Mouse (Mus musculus) right cerebral cortex, postnatal 25 days (tissue): ENCODE results near the gene St5.

ENCODE experiments used
- DNase-seq: peaks from one replicate; pipeline ENCODE4 v3.0.0; 2022

Gene St5

DNA sequence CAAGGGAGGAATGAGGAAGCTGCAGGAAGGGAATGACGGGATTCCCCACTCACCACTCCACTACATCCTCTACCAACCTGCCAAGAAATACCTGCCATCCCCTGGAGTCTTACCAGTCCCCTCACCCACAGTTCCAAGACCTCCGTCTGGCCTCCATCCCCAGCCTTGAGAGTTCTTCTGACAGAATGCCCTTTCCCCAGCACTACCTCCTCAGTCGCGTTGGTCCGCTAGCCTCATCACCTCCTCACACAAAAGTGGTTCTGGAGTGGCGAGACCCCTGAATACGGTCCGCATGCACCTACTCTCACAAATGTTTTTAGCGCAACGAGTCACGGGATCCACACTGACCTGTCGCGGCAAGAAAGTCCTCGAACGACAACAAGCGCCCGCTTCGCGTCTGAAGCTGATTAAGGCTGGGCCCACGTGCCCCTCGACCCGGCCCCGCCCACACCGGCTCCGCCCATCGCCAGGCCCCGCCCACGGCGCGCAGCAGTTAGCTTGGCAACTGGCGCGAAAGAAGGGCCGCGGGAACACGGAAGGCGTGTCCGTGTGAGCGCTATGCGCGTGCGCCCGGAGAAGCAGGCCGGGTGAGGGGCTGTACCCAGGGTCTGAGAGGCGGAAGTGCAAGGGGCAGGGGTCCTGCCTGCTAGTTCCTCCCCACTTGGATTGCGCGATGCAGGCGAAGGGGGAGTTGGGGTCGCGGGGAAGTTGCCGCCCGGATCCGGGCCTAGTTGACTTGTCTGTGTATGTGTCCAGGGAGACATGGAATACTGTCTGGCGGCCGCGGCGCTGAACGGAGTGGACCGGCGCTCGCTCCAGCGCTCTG lies at the start of gene St5, which contains the start of gene Akip1:
Gene St5 (minus strand): TSS at position 416 of the 826 bp plus-strand sequence.
Gene Akip1 (plus strand): TSS at position 501 of the 826 bp plus-strand sequence.
- DNase-seq: peak; percentile 91

- peak; percentile 88 for DNase-seq
Measured at GRCm38 (mm10) chr7:109752008-109752925, 48.9 kb upstream of the St5 start, which contains the start of gene Tmem9b. Gene Tmem9b, minus strand, starts transcription at chr7:109752875.

- DNase-seq: no peak
Measured at GRCm38 (mm10) chr7:109751427-109752007, 48.1 kb upstream of the St5 start.

GRCm38 (mm10) chr7:109747747-109748146 lies 44.3 kb upstream of the St5 start:
- no peak for DNase-seq

GRCm38 (mm10) chr7:109741703-109742102 lies 38.3 kb upstream of the St5 start:
- DNase-seq: no peak

GRCm38 (mm10) chr7:109741060-109741459 lies 37.7 kb upstream of the St5 start:
- no peak for DNase-seq

- no peak for DNase-seq
Measured at GRCm38 (mm10) chr7:109739822-109740370, 36.5 kb upstream of the St5 start.

DNA sequence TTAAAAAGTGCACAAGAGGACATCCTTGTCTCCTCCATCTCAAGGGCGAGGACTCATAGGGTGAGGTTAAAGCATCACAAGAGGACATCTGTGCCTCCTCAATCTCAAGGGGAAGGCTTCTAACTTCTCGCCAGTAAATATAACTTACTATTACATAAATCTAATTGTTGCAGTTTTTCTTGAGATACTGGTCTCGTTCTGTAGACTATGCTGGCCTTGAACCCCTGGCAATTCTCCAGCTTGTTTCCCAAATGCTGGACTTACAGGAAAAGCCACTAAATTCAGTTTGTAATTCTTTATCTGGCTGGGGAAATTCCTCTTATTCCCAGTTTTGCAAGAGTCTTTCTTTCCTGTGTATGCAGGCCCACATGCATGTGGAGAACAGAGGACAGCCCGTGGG lies 31.4 kb upstream of the St5 start:
- DNase-seq: no peak

DNA sequence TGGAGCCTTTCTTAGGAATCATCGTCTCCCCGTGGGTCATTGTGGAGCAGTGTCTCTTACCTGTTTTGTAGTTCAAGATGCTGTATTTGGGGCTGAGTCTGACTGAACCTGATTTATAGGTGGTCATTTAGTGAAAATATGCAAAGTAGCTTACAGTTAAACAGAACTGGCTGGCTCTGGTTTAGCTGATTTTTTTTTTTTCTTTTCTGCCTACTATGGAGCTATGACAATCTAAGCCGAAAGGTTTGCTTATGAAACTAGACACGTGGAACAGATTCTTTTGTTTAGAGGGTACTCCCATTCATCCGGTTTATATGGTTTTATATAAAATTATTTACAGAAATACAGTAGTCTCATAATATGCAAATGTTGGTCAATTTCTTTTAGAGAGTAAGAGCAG lies 28.2 kb upstream of the St5 start, which contains the start of gene Ascl3:
Gene Ascl3 (minus strand): TSS at position 101 of the 400 bp plus-strand sequence.
- DNase-seq: no peak

DNA sequence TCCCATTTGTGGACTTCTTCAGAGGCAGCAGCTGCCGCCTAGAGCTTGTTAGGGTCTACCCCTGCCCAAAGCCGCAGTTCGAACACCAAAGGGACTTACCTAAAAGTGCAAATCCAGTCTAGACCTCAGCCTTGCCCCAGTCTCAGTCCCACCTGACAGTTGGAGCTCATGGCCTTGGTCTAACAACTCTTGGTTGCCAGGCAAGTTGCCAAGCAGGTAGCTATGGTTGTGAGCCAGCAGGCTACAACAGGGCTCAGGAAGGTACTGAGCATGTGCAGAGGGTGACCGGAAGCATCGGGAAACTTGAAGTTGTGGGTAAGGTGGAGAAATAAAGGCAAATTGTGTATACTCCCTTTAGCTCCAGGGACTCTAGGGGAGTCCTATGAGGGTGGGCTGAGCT lies 20.3 kb upstream of the St5 start, which contains the start of gene BC051019:
Gene BC051019 (minus strand): TSS at position 154 of the 400 bp plus-strand sequence.
- DNase-seq: no peak

DNA sequence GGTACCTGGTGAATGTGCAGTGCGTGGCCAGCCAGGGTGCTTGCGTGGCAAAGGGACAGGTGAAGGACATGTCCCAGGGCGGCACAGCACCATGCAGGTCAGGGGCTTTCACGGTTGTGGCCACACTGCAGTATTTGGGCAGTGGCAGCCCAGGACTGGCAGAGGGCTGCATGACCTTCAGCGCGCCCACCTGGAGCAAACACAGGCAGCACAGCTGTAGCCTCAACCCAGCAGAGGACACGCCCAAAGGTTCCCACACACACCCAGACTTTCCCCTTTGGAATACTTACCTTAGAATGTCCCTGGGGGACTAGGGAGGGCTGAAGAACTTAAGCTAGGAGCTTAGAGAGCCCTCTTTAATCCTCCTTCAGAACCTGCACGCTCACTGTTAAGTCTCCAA lies 19.7 kb upstream of the St5 start:
- no peak for DNase-seq

DNA sequence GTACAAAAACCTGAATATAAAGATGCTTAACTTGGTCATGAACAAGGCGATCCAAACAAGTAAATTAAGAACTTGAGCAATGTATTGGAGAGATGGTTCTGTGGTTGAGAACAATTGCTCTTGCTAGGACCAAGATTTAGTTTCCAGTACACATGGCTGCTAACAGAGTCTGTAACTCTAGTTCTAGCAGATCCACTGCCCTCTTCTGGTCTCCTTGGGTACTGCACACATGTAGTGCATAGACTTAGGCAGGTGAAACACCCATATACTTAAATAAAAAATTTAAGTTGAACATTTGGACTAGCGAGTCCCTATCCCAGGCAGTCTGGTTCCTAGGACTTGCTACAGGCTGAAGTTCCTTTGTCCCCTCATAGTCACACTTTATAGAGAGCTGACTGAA lies 19.2 kb upstream of the St5 start:
- DNase-seq: no peak

DNA sequence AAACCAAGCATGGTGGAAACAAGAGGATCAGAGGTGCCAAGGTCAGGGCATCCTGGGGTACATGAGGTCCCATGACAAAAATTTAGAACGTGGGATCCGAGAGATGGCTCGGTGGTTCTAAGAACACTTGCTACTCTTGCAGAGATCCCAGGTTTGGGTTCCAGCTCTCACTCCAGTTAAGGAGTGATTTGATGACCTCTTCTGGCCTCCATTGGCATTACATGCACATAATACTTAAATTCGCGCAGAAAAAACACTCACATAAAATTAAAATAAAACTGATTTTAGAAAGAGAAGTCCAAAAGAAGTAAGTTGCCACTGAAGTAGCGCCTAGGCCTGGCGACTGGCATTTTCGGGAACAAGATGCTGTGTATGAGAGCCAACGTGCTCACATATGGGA lies 15.9 kb upstream of the St5 start:
- DNase-seq: no peak

GRCm38 (mm10) chr7:109713434-109713982 lies 10.1 kb upstream of the St5 start:
- DNase-seq: no peak

DNA sequence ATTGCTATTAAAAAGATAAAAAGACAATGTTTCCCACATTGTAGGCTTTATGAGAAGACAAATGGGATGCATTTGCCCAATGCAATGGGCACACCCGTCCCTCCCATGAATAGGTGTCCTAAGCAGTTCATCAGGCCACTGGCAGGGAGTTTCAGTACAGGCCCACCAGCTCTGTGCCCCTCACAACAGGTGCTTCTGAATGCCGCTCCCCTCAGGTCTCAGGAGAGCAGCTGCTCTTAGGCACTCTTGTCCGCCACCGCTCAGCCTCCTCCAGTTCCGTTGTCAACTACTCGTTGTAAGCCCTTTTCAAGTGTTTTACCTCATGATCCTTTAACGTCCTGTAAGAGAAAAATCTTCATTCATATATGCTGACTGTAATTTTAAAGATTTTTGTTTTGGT lies 8.8 kb upstream of the St5 start:
- DNase-seq: no peak

- DNase-seq: no peak
Measured at GRCm38 (mm10) chr7:109710069-109710468, 6.7 kb upstream of the St5 start.

DNA sequence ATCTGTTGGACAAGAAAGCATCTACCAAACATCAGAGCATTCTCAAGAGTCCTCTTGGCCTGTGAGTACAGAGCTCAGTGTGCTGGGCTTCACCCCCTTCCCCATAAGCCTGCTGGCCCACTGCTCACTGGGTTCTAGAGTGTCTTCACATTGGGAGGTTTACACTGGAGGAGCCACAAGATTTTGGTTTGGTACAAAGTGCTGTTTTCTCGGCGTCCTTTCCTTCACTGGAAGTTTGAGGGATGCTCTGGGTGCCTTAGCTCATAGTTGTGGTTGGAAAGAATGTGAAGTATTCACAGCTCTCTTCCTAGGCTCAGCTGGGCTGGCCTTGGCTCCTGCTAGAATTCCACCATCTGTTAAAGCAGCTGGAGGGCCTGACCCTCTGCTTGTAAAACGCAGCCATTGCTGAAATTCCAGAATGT lies 5.6 kb upstream of the St5 start:
- DNase-seq: no peak

DNA sequence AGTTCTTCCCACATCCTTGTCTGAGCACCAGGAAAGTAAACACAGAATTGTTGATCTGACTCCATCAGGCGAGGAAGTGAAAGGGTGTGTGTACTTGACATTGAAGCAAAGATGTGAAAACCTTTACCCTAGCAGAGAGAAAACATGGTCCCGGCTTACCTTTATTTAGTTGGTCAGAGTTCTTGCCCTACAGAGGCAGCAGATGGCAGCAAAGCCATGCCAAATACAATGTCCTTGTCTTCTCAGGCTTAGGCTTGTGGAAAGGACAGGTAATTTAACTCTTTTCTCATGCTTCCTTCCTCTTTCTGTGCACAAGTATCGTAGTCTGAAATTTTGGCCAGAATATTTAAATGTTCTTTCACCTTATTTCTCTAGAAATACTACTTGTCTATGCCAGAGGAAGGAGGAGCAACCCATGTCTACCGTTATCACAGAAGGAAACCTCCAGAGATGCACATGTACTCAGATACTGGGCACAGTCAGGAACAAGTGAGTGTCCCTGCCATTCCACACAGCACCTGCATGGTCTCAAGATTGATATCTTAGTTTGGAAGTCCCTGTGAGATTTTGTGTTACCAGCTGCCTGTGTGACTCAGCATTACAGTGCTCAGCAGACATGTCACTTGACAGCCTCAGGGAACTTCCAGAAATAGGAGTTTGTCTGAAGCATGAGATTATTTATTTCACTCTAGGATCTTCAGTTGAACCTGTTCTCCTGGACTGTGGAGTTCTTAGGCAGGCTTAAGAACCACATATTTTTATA lies 3.8 kb upstream of the St5 start:
- DNase-seq: peak; percentile 23

DNA sequence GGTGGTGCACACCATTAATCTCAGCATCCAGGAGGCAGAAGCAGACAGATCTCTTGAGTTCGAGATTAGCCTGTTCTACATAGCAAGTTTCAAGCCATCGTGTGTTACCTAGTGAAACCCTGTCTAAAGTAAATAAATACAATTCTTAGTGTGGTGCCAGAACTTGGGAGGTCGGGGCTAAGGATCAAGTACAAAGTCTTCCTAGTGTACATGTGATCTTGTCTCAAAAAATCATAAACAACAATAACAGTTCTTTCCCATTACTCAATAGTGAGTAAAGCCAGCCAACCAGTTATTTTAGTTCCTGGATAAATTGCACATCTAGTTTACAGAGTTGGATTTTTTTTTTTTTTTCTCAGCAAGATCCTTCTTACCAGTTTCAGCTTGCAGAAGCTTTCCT lies 1.1 kb upstream of the St5 start:
- no peak for DNase-seq

- no peak for DNase-seq
Measured at GRCm38 (mm10) chr7:109704016-109704377, 592 bp upstream of the St5 start.

DNA sequence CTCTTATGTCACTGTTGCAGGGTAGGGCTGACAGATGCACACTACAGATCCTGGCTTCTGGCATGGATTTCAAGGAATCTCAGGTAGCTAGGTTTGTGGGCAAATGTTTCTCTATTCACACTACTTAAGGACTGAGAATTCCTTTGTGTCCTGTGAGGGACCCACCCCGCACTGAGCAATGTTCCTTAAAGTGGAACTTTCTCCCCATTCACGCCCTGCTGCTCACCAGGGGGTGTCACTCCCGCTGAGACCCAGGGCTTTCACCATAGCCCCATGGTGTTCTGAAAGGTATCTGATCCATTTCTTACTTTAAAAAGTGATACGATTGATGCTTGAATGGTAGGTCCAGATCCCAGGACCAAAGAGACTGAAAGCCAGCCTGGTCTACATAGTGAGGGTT lies 684 bp downstream of the St5 start:
- no peak for DNase-seq

DNA sequence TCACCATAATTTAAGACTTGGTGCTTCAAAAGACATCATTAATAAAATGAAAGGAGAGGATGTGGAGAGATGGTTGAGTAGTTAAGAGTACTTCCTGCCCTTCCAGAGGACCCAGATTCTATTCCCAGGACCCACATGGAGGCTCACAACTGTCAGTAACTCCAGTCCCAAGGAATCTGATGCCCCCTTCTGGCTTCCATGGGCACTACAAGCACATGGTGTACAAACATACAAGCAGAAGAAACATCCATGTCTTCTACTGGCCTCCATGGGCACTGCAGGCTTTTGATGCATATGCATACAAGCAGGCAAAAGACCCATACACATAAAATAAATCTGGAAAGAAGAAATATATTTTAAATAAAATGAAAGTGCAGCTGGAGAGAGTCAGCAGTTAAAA lies 3.2 kb downstream of the St5 start:
- DNase-seq: no peak
